ENCODE assay signal across 7 mouse cellular contexts in the genomic region with DNA sequence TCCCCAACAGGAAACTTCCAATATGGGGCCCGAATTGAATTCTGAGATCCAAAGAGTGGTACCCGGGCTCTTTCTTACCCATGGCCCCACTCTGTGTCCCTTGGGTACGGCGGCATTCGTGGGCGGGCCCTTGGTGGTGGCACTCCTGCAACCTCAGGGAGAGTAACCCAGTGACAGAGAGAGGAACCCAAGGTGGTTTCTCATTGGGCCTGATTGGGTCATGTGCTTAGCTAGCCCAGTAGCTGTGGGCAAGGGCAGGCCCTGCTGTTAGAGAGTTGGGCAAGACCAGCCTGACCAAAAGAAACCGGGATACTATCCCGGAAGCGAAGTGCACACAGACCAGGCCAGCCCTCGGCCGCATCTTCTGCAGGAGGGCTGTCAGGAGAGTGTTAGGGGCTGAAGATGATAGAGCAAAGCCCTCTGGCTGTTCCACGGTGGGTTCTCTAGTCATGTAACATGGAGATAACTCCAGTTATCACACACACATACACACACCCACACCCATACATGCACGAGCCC. TPM values are rescaled to one million over a fixed set of nuclear protein-coding genes. Genes with fewer than 3 reads are reported as not detected.
DNase-seq lines count a peak whose midpoint lies in the region; ATAC-seq and TF ChIP-seq lines count a peak whose summit lies in the region.

No protein-coding gene starts in this region.

- no peaks in the 10 kb centered on the region for H3K27me3 ChIP-seq in liver, embryonic 14.5 days (ENCODE audit: control insufficient read depth, insufficient read depth, low read length)

- peak overlapping the region; percentile 77 for H3K27ac ChIP-seq in liver, embryonic 14.5 days

- no peaks in the 10 kb centered on the region for H3K9me3 ChIP-seq in liver, embryonic 14.5 days (ENCODE audit: control insufficient read depth, low read length)

- peak; percentile 61 for DNase-seq in T-cell, adult 2 months (ENCODE audit: low spot score)
- DNase-seq in c-Kit-positive CD71-negative TER-119-negative erythroid progenitor cells, embryonic 14.5 days (ENCODE audit: low read depth), result peak; percentile 62
- DNase-seq in gastrocnemius, postnatal 25 days, result peak; percentile 64
- DNase-seq in liver, embryonic 14.5 days (ENCODE audit: low read depth in 3 of 3, low spot score in 3 of 3), result peak; percentile 70 to 74 (median 73)
- peak; percentile 68 for DNase-seq in naive thymus-derived CD4-positive, alpha-beta T cell, adult 2 months (ENCODE audit: low read depth)
- peak; percentile 35 for DNase-seq in thymus, postnatal 14 days

- H3K4me1 ChIP-seq in liver, embryonic 14.5 days (replicated peaks; ENCODE audit: control insufficient read depth in 2 of 2, insufficient read depth in 2 of 2, low read length in 1 of 2), result peaks cover 25 to 30% of the 10 kb centered on the region in 2 experiments

- no peaks in the 10 kb centered on the region for H3K36me3 ChIP-seq in liver, embryonic 14.5 days (replicated peaks; ENCODE audit: control insufficient read depth, insufficient read depth, low read depth)

- H3K4me3 ChIP-seq in liver, embryonic 14.5 days (ENCODE audit: insufficient read depth in 1 of 2, low read depth in 2 of 2, low read length in 2 of 2), result peak overlapping the region; percentile 14 to 42

- no peak; the same call in 1 of the 2 replicates for TF ChIP-seq CTCF in liver, embryonic 14.5 days (IDR thresholded peaks at IDR 0.05; ENCODE audit: low read depth)

- TF ChIP-seq EP300 in liver, embryonic 14.5 days (IDR thresholded peaks at IDR 0.05; ENCODE audit: low read depth), result peak; percentile 77

- peak overlapping the region; percentile 57 for H3K9ac ChIP-seq in liver, embryonic 14.5 days (replicated peaks)

- WGBS in liver, embryonic 14.5 days (ENCODE audit: insufficient replicate concordance), result 2% methylated on average over 13 of the region's 13 CpGs

- ATAC-seq in inflammation-experienced regulatory T-cells, adult 6 months, result peak; percentile 95
- ATAC-seq in liver, embryonic 14.5 days (ENCODE audit: insufficient read depth), result peak; percentile 93

- peak overlapping the region; percentile 77 for H3K4me2 ChIP-seq in liver, embryonic 14.5 days (ENCODE audit: low read depth)

RNA-seq across cellular contexts. Expression of a gene that starts 36.7 kb away (rescaled TPM):
- total RNA-seq in gastrocnemius, postnatal 25 days (2021), result 10 to 100 TPM; 15.2 to 16.7 TPM
- polyA plus RNA-seq in inflammation-experienced regulatory T-cells, adult 6 months (2017; shearing (Covaris generic)), result 1 to 10 TPM; 1.7 to 2.1 (median 1.8) TPM
- 6.6 and 7.5 TPM in 2 replicates for polyA plus RNA-seq in liver, embryonic 14.5 days (2012; rRNA removed)
- 0.51 and 1.6 TPM in 2 replicates for polyA plus RNA-seq in liver, embryonic 14.5 days (2014; fragmentation: Nextera tagmentation; extraction: Ambion mirVana)

RNA-seq across cellular contexts. Expression of a gene that starts 59.9 kb away (rescaled TPM):
- 1 to 10 TPM; 8.2 to 9.1 TPM for total RNA-seq in gastrocnemius, postnatal 25 days (2021)
- 10 to 100 TPM; 20.2 to 22.3 (median 20.2) TPM for polyA plus RNA-seq in inflammation-experienced regulatory T-cells, adult 6 months (2017; shearing (Covaris generic))
- polyA plus RNA-seq in liver, embryonic 14.5 days (2012; rRNA removed), result 4.9 and 8.5 TPM in 2 replicates
- polyA plus RNA-seq in liver, embryonic 14.5 days (2014; fragmentation: Nextera tagmentation; extraction: Ambion mirVana), result 4.4 and 4.7 TPM in 2 replicates

Comparison
In these comparisons a context has a peak if more than half of its experiments do, and no peak if none do; other contexts are left out.
1. Peak in every context shown above with its lines: DNase-seq, ATAC-seq, H3K4me3 ChIP-seq and H3K27ac ChIP-seq.